Mouse (Mus musculus): ENCODE data around the gene Asprv1.
A peak's percentile ranks its signal among the peaks of the same experiment; 100 is the strongest.

Gene Asprv1

GRCm38 (mm10) chr6:86627946-86628345 lies at the start of gene Asprv1:
Gene Asprv1 (plus strand): TSS chr6:86628164.
- DNase-seq, result peak; percentile 14 to 25

- DNase-seq, result no peak
Observed at GRCm38 (mm10) chr6:86578396-86578795, 49.6 kb upstream of the Asprv1 start.

- DNase-seq, result no peak
Observed at GRCm38 (mm10) chr6:86579066-86579784, 48.7 kb upstream of the Asprv1 start.

- DNase-seq, result no peak
Observed at GRCm38 (mm10) chr6:86579926-86580325, 48.0 kb upstream of the Asprv1 start.

- DNase-seq, result no peak
Observed at GRCm38 (mm10) chr6:86583141-86583540, 44.8 kb upstream of the Asprv1 start.

GRCm38 (mm10) chr6:86583601-86584215 lies 44.3 kb upstream of the Asprv1 start:
- no peak for DNase-seq

- DNase-seq, result peak in 1 of 2 experiments; percentile 30
Observed at GRCm38 (mm10) chr6:86584296-86585015, 43.5 kb upstream of the Asprv1 start.

- DNase-seq, result peak; percentile 51 to 58
Observed at GRCm38 (mm10) chr6:86585070-86585600, 42.8 kb upstream of the Asprv1 start.

GRCm38 (mm10) chr6:86586070-86586469 lies 41.9 kb upstream of the Asprv1 start:
- no peak for DNase-seq

- DNase-seq, result no peak
Observed at GRCm38 (mm10) chr6:86588429-86588828, 39.5 kb upstream of the Asprv1 start.

GRCm38 (mm10) chr6:86593146-86593897 lies 34.6 kb upstream of the Asprv1 start:
- DNase-seq, result peak in 1 of 2 experiments; percentile 34

GRCm38 (mm10) chr6:86594636-86595035 lies 33.3 kb upstream of the Asprv1 start:
- no peak for DNase-seq

- DNase-seq, result no peak
Observed at GRCm38 (mm10) chr6:86595865-86596440, 32.0 kb upstream of the Asprv1 start.

- no peak for DNase-seq
Observed at GRCm38 (mm10) chr6:86598742-86599193, 29.2 kb upstream of the Asprv1 start.

- peak; percentile 86 for DNase-seq
Observed at GRCm38 (mm10) chr6:86599197-86599596, 28.8 kb upstream of the Asprv1 start.

- DNase-seq, result no peak
Observed at GRCm38 (mm10) chr6:86599951-86600414, 28.0 kb upstream of the Asprv1 start.

- DNase-seq, result no peak
Observed at GRCm38 (mm10) chr6:86605260-86605659, 22.7 kb upstream of the Asprv1 start.

GRCm38 (mm10) chr6:86606289-86606688 lies 21.7 kb upstream of the Asprv1 start:
- no peak for DNase-seq

- peak; percentile 27 to 28 for DNase-seq
Observed at GRCm38 (mm10) chr6:86607471-86607870, 20.5 kb upstream of the Asprv1 start.

GRCm38 (mm10) chr6:86609235-86609634 lies 18.7 kb upstream of the Asprv1 start:
- no peak for DNase-seq

- no peak for DNase-seq
Observed at GRCm38 (mm10) chr6:86610714-86611113, 17.2 kb upstream of the Asprv1 start.

- DNase-seq, result no peak
Observed at GRCm38 (mm10) chr6:86615301-86615700, 12.7 kb upstream of the Asprv1 start.
